Mouse (Mus musculus): ENCODE data around the gene Igflr1. TPM values are rescaled to one million over a fixed set of nuclear protein-coding genes. Genes with fewer than 3 reads are reported as not detected.

Gene Igflr1
- polyA plus RNA-seq, 1 experiment = 0.56 TPM

GRCm38 (mm10) chr7:30586455-30587020 lies 21.3 kb downstream of the Igflr1 start:
- Histone ChIP-seq H3K79me2 (ENCODE audit: control insufficient read depth, insufficient read depth) (peaks cover 44% of the 10 kb centered on the region), H3K79me3 (ENCODE audit: low read depth) (peaks cover 20% of the 10 kb centered on the region), H3ac (ENCODE audit: control insufficient read depth, insufficient read length, low read depth) (no peak overlapping the region), H3K36me3 (ENCODE audit: control insufficient read depth, insufficient read depth) (peaks cover 29% of the 10 kb centered on the region), H3K4me3 (ENCODE audit: insufficient read depth, poor library complexity, severe bottlenecking) (no peak overlapping the region), H3K27me3 (ENCODE audit: control insufficient read depth, insufficient read depth, insufficient read length) (no peaks in the 10 kb centered on the region)
- TF ChIP-seq MAX (IDR thresholded peaks at IDR 0.05) (no peak), MYOG (IDR thresholded peaks at IDR 0.05; ENCODE audit: control insufficient read depth, extremely low read depth, insufficient read length) (no peak), CTCF (IDR thresholded peaks at IDR 0.05; ENCODE audit: control insufficient read depth, insufficient read depth, insufficient read length) (no peak), USF1 (IDR thresholded peaks at IDR 0.05; ENCODE audit: low read depth) (no peak), FOSL1 (IDR thresholded peaks at IDR 0.05; ENCODE audit: insufficient read depth, low read length, poor library complexity, severe bottlenecking) (no peak), MYOD1 (IDR thresholded peaks at IDR 0.05; ENCODE audit: control insufficient read depth, insufficient read length, low read depth) (no peak), CEBPB (IDR thresholded peaks at IDR 0.05; ENCODE audit: low read depth) (no peak)

GRCm38 (mm10) chr7:30587842-30588667 lies 22.8 kb downstream of the Igflr1 start:
- Histone ChIP-seq H3K27me3 (ENCODE audit: control insufficient read depth, insufficient read depth, insufficient read length) (no peaks in the 10 kb centered on the region), H3K79me3 (ENCODE audit: low read depth) (peaks cover 20% of the 10 kb centered on the region), H3K79me2 (ENCODE audit: control insufficient read depth, insufficient read depth) (peaks cover 44% of the 10 kb centered on the region), H3ac (ENCODE audit: control insufficient read depth, insufficient read length, low read depth) (peak overlapping the region; percentile 98), H3K4me3 (ENCODE audit: insufficient read depth, poor library complexity, severe bottlenecking) (peak overlapping the region; percentile 75), H3K36me3 (ENCODE audit: control insufficient read depth, insufficient read depth) (peaks cover 26% of the 10 kb centered on the region)
- TF ChIP-seq MYOD1 (IDR thresholded peaks at IDR 0.05; ENCODE audit: control insufficient read depth, insufficient read length, low read depth) (no peak), FOSL1 (IDR thresholded peaks at IDR 0.05; ENCODE audit: insufficient read depth, low read length, poor library complexity, severe bottlenecking) (no peak), USF1 (IDR thresholded peaks at IDR 0.05; ENCODE audit: low read depth) (no peak), MYOG (IDR thresholded peaks at IDR 0.05; ENCODE audit: control insufficient read depth, extremely low read depth, insufficient read length) (no peak), MAX (IDR thresholded peaks at IDR 0.05) (no peak), CTCF (IDR thresholded peaks at IDR 0.05; ENCODE audit: control insufficient read depth, insufficient read depth, insufficient read length) (no peak), CEBPB (IDR thresholded peaks at IDR 0.05; ENCODE audit: low read depth) (no peak)

GRCm38 (mm10) chr7:30588676-30589434 lies 23.6 kb downstream of the Igflr1 start, which contains the start of gene Kmt2b:
Gene Kmt2b, minus strand, starts transcription at chr7:30588726.
- Histone ChIP-seq H3ac (ENCODE audit: control insufficient read depth, insufficient read length, low read depth) (peak within 1 kb of the TSS; percentile 98), H3K4me3 (ENCODE audit: insufficient read depth, poor library complexity, severe bottlenecking) (peak within 1 kb of the TSS; percentile 75), H3K79me2 (ENCODE audit: control insufficient read depth, insufficient read depth) (peaks cover 44% of the 10 kb centered on the region), H3K27me3 (ENCODE audit: control insufficient read depth, insufficient read depth, insufficient read length) (no peaks in the 10 kb centered on the region), H3K79me3 (ENCODE audit: low read depth) (peaks cover 20% of the 10 kb centered on the region), H3K36me3 (ENCODE audit: control insufficient read depth, insufficient read depth) (peaks cover 24% of the 10 kb centered on the region)
- TF ChIP-seq MAX (IDR thresholded peaks at IDR 0.05) = no peak
- TF ChIP-seq MYOG (IDR thresholded peaks at IDR 0.05; ENCODE audit: control insufficient read depth, extremely low read depth, insufficient read length) = no peak
- no peak for TF ChIP-seq USF1 (IDR thresholded peaks at IDR 0.05; ENCODE audit: low read depth)
- TF ChIP-seq CTCF (IDR thresholded peaks at IDR 0.05; ENCODE audit: control insufficient read depth, insufficient read depth, insufficient read length) = no peak
- no peak for TF ChIP-seq MYOD1 (IDR thresholded peaks at IDR 0.05; ENCODE audit: control insufficient read depth, insufficient read length, low read depth)
- no peak for TF ChIP-seq FOSL1 (IDR thresholded peaks at IDR 0.05; ENCODE audit: insufficient read depth, low read length, poor library complexity, severe bottlenecking)
- no peak for TF ChIP-seq CEBPB (IDR thresholded peaks at IDR 0.05; ENCODE audit: low read depth)

GRCm38 (mm10) chr7:30589435-30590301 lies 24.4 kb downstream of the Igflr1 start:
- Histone ChIP-seq H3K27me3 (ENCODE audit: control insufficient read depth, insufficient read depth, insufficient read length) (no peaks in the 10 kb centered on the region), H3ac (ENCODE audit: control insufficient read depth, insufficient read length, low read depth) (peak overlapping the region; percentile 87), H3K79me3 (ENCODE audit: low read depth) (peaks cover 20% of the 10 kb centered on the region), H3K36me3 (ENCODE audit: control insufficient read depth, insufficient read depth) (peaks cover 16% of the 10 kb centered on the region), H3K79me2 (ENCODE audit: control insufficient read depth, insufficient read depth) (peaks cover 38% of the 10 kb centered on the region), H3K4me3 (ENCODE audit: insufficient read depth, poor library complexity, severe bottlenecking) (peak overlapping the region; percentile 75)
- TF ChIP-seq CTCF (IDR thresholded peaks at IDR 0.05; ENCODE audit: control insufficient read depth, insufficient read depth, insufficient read length) = peak; percentile 44
- TF ChIP-seq USF1 (IDR thresholded peaks at IDR 0.05; ENCODE audit: low read depth) = no peak

All from C2C12 (cell line).